Mouse (Mus musculus) spleen, embryonic (tissue): ENCODE data around the gene Hinfp.

Experiments
- CTCF ChIA-PET: fragments of 350-600 bp; sonication (Branson Sonifier 250); formaldehyde crosslinking; loops from one replicate; lab custom pipeline; 2022; lab: Charles Lee

The Hinfp gene

GRCm38 (mm10) chr9:44267319-44268026 is 38.0 kb downstream of the Hinfp start:
- CTCF ChIA-PET: interaction anchor here (0.5 to 1.0 kb wide), 2 partner anchors 49 to 83 kb away, joined by 3 to 4 read pairs; no protein-coding TSS in a partner anchor

GRCm38 (mm10) chr9:44266478-44267226 is 38.8 kb downstream of the Hinfp start:
- CTCF ChIA-PET: no interaction called here

- CTCF ChIA-PET: no interaction called here
Observed at GRCm38 (mm10) chr9:44261388-44261787, 44.1 kb downstream of the Hinfp start.

- CTCF ChIA-PET: no interaction called here
Observed at GRCm38 (mm10) chr9:44259014-44259413, 46.5 kb downstream of the Hinfp start.

- CTCF ChIA-PET: interaction anchor here (0.6 kb wide), 1 partner anchor 1015 kb away, joined by 3 read pairs; no protein-coding TSS in a partner anchor
Observed at GRCm38 (mm10) chr9:44256213-44256612, 49.3 kb downstream of the Hinfp start.

- CTCF ChIA-PET: no interaction called here
Observed at GRCm38 (mm10) chr9:44255136-44255521, 50.3 kb downstream of the Hinfp start.

GRCm38 (mm10) chr9:44254508-44255135 is 50.8 kb downstream of the Hinfp start:
- CTCF ChIA-PET: no interaction called here

GRCm38 (mm10) chr9:44253441-44253840 is 52.0 kb downstream of the Hinfp start:
- CTCF ChIA-PET: interaction anchor here (0.6 kb wide), 1 partner anchor 67 kb away, joined by 5 read pairs; no protein-coding TSS in a partner anchor

- CTCF ChIA-PET: interaction anchor here (0.8 kb wide), 1 partner anchor 17 kb away, joined by 5 read pairs; the partner anchor contains the start of gene Nlrx1
Observed at GRCm38 (mm10) chr9:44251314-44251713, 54.2 kb downstream of the Hinfp start, which contains the start of gene Pdzd3. Gene Pdzd3, minus strand, starts transcription at chr9:44251471.

- CTCF ChIA-PET: interaction anchor here (0.7 kb wide), 1 partner anchor 266 kb away, joined by 3 read pairs; no protein-coding TSS in a partner anchor
Observed at GRCm38 (mm10) chr9:44250445-44250844, 55.0 kb downstream of the Hinfp start.

- CTCF ChIA-PET: interaction anchor here (0.7 kb wide), 1 partner anchor 55 kb away, joined by 3 read pairs; no protein-coding TSS in a partner anchor
Observed at GRCm38 (mm10) chr9:44249181-44250146, 56.0 kb downstream of the Hinfp start.

- CTCF ChIA-PET: interaction anchor here (0.6 kb wide), 1 partner anchor 11 kb away, joined by 5 read pairs; no protein-coding TSS in a partner anchor
Observed at GRCm38 (mm10) chr9:44247907-44248306, 57.6 kb downstream of the Hinfp start.

GRCm38 (mm10) chr9:44243621-44244020 is 61.9 kb downstream of the Hinfp start:
- CTCF ChIA-PET: interaction anchor here (0.5 kb wide), 2 partner anchors 9 to 28 kb away, joined by 4 read pairs; no protein-coding TSS in a partner anchor
